Mouse (Mus musculus): ENCODE measurements around the gene Rnf10. TPM values are rescaled to one million over a fixed set of nuclear protein-coding genes. Genes with fewer than 3 reads are reported as not detected.

Gene Rnf10
- total RNA-seq, 2 experiments from 2014 or later, result 243 to 279 TPM

DNA sequence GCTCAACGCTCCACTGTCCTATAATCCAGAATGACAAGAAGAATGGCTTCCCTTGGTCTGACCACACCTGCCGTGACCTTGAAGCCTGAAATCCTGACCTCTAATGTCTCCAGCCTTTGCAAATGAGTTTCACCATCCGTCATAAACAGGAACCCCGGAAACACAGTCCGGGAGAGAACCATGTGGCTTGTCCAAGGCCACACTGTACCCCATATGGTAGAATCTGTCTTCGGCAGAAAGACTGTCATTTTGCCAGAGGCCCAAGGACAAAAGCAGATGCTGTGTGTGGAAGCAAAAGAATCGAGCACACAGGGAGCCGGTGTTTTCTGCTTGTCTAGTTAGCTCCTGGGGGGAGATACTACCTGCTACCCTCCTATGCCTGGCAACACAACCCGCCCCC is 60.2 kb downstream of the Rnf10 start:
- DNase-seq, result no peak
- intact Hi-C loops (cut with DNase I), result no loop called here

DNA sequence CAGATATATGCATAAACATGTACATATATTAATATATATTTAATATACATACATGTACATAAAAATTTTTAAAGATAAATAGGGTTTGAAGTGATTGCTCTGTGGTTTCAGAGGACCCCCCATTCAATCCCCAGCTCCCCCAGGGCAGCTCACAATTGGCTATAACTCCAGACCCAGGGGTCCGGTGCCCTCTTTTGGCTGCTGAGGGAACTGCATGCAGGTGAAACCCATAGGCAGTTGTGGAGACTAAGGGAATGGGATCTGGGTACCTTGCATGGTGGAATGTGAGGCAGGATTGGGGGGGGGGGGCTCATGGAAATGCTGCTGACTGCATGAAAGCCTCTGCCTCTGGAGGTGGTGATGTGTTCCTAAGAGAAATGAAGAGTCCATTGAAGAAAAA is 62.3 kb downstream of the Rnf10 start:
- no peak for DNase-seq
- intact Hi-C loops (cut with DNase I), result no loop called here

DNA sequence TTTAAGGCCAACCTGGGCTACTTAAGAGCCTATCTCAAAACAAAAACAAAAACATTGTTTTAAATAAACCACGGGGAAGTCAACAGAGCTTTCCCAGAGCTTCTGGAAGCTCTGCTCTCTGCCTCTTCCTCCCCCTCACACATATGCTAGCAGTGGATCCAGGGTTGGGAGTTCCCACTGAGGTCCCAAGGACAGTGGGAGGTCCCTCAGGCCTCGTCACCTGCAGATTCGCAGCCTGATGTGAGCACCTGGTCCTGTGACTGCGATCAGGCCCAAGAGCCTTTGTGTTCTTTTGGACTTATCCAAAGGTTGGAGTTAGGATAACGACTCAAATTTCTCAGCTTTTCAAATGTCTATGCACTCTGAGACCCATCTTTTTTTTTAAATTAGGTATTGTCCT is 64.1 kb downstream of the Rnf10 start:
- no peak for DNase-seq
- intact Hi-C loops (cut with DNase I), result no loop called here

DNA sequence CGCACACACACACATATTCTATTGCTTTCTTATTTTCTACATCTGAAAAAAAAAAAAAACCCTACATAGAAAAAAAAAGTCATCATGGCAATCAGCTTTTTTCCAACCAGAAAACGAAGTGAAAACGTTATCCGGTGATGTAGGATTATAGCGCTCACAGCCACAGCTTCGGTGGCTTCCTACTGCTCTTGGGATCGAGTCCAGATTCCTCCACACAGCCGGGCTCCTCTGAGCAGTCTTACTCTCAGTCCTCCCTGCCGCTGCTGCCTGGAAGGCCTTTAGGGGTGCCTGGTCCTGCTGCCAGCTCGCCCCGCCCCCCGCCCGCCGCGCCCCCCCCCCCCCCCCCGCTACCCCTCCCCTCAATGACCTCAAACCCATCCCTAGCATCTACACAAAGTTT is 64.8 kb downstream of the Rnf10 start:
- intact Hi-C loops (cut with DNase I), result no loop called here

DNA sequence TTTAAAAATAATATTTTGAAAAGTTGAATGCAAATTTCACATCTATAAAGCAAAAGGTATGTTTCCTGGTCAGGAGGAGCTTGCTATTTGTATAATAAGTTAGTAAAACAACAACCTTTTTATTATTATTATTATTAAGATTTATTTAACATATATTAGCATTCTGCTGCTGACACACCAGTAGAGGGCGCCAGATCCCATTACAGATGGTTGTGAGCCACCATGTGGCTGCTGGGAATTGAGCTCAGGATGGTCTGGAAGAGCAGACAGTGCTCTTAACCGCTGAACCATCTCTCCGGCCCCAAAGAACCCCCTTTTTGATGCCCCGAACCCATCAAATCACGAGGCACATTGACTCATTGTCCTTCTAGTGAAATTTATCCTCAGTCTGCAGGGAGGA is 65.5 kb downstream of the Rnf10 start:
- intact Hi-C loops (cut with DNase I), result no loop called here
- DNase-seq, result no peak

More for the DNA sequence above, 64.8 kb downstream of the Rnf10 start:
- no peak for DNase-seq

DNA sequence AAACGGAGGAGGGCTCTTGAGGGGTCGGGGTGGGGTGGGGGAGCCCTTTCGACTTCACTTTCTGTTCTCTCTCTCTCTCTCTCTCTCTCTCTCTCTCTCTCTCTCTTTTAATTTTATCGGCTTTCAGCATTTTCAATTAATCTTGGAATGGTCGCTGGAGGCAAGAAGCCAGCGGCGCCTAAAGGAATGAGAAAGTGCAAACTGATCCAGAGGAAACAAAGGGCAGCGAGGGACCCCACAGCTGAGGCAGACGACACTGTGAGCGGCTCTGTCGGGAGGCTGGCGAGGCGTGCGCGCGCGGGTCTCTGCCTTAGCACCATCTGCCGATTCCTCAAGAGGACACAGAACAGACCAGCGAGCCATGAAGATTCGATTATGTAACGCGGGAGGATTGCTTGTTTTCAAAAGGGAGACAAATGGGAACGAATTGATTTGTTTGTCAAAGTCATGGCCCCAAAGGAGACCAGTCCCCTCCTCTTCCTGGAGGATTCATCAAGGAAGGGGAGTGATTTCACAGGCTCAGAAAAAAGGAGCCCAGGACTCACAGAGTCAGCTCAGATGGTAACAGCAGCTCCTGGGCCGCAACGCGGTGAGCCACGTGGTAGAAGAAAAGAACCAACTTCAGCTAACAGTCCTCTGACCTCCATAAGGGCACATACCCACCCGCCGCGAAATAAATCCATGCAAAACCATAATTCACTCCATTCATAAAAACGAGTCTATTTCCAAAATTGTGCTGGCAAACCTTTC is 68.0 kb downstream of the Rnf10 start:
- intact Hi-C loops (cut with DNase I), result no loop called here
- peak; percentile 22 to 58 for DNase-seq

DNA sequence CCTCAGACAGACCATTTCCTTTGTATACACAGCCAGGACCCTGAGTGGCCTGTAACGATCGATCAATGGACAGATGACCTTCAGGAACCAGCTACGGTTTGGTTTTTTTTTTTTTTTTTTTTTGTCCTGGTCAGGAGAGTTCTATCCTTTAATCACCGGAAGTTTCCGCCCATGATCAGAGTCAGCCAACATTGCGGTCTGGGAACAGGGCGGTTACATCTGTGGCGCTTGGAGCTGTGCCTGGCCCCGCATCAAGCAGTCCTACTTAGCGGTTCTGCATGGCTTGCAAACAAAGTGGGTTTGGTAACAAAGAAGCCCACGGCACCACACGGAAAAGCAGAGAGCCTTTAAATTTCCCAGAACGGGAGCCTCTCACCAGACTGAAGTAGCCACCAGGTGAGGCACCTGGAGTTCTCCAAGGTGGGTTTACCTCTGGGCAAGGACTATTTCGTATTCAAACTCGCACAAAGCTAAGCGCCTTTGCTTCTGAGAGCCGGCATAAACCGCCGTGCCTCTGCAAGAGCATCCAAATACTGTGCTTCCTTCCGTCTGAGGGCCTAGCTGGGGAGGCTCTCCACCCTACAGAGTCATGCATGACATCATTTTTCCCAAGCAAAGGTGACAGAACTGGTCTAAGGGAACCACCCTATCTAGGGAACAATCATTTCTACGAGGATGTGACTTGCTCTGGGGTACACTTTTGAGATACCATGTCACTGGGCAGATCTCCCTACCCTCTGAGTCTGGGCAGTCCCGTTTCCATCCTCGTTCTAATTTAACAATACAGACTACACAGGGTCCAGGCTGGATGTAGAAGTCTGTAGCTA is 68.8 kb downstream of the Rnf10 start:
- peak in 1 of 2 experiments; percentile 21 for DNase-seq
- intact Hi-C loops (cut with DNase I), result no loop called here

DNA sequence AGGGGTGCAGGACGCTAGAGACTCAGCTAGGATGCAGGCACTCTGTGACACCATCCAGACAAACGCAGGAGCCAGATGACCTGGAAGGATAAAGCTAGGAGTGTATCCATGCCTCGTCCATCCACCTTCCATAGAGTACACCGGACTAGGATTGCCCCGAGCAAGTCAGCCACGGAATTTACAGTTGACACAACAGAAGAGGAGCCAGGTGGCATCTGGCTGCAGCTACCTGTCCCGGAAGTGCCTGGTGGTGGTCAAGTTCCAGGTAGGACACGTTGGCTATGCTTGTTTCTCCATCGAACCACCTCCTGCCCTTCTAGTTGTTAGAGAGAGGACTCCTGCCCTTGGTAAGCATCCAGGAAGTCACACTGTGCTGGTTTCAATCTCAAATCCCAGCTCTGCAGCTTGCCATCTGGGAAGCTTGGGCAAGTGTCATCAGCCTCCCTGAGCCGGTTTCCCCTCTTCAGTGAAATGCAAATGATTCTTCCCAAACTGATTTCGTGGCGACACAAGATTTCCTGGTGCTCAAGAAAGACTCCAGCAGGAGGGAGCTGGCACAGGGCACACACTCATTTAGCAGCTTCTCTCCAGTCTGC is 78.0 kb downstream of the Rnf10 start:
- no peak for DNase-seq
- intact Hi-C loops (cut with DNase I), result no loop called here

DNA sequence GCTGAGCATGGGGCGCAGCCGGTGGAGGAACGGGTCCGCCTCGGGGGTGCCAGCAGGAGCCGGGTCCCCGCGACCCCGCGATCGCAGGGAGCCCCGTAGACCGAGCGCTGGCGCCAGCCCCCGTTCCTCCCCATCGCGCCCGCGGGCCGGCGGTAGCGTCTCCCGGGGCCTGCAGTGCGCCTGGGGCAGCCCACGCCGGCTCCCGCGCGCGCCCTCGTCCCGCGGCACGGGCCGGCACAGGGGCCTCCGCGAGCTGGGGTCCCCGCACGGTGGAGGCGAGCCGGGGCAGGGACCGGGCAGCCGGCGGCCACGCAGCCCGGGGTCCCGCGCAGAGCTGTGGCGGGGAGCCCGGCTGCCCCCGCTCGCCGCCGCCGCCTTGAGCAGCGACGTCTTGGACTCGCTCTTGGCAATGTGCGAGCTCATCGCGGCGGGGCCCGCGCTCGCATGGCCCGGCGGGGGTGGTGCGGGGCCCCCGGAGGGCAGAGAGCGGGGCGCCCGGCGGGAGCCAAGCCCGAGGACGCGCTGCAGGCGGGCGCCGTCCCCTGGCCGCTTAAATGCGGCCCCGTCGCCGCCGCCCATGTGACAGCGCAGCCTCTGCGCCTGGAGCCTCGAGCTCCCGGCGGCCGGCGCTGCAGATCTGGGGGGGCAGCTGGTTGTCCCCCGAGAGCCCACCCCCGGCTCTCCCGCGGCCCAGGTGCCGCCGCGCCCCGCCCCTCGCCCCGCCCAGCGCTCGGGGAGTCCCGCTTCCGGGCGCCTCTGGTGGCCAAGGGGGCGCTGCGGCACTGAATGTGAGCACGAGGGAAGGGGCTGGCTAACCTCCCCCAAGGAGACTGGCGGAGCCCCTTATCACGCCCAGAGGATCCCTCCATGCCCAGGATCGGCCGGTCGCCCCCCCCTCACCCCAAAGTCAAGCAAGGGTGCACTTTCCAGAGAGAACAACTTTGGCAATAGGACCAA is 78.8 kb downstream of the Rnf10 start, which contains the start of gene Cabp1:
Gene Cabp1, minus strand, starts transcription at position 713 of the 957 bp plus-strand sequence.
- no peak for DNase-seq
- intact Hi-C loops (cut with DNase I), result no loop called here

DNA sequence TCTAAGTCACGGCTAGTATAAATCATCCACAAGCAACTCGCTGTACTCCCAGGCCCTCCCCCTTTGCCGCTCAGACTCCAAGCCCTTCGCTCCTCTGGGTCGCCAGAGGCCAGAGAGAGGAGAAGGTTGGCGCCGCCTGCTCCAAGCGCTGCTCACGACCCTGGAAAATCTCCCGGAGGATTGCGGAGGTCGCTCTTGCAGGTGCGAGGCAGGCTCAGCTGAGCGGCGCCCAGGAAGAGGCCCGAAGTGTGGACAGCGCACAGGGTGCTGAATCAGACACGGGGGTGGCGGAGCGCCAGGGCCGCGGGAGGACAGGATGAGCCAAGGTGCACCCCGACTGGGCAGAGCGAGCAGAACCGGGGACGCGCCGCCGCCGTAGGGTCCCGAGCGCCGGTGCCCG is 79.5 kb downstream of the Rnf10 start:
- intact Hi-C loops (cut with DNase I), result no loop called here
- DNase-seq, result peak; percentile 43 to 53

DNA sequence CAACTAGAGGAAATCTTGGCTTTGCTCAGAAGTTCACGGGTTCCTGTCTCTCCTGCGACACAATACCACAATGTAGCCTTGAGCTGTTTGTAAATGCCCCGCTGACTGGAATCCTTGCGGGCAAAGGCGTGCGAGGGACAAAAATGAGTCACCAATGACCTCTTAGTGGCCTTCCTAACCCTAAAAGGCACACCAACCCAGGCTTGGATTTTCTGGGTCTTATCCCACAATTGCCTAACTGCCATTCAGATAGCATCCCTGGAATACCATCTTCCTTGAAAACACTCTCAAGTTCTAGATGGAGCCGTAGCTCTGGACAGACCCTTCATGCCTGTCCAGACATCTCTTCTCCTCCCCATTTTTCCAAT is 79.9 kb downstream of the Rnf10 start:
- intact Hi-C loops (cut with DNase I), result no loop called here

DNA sequence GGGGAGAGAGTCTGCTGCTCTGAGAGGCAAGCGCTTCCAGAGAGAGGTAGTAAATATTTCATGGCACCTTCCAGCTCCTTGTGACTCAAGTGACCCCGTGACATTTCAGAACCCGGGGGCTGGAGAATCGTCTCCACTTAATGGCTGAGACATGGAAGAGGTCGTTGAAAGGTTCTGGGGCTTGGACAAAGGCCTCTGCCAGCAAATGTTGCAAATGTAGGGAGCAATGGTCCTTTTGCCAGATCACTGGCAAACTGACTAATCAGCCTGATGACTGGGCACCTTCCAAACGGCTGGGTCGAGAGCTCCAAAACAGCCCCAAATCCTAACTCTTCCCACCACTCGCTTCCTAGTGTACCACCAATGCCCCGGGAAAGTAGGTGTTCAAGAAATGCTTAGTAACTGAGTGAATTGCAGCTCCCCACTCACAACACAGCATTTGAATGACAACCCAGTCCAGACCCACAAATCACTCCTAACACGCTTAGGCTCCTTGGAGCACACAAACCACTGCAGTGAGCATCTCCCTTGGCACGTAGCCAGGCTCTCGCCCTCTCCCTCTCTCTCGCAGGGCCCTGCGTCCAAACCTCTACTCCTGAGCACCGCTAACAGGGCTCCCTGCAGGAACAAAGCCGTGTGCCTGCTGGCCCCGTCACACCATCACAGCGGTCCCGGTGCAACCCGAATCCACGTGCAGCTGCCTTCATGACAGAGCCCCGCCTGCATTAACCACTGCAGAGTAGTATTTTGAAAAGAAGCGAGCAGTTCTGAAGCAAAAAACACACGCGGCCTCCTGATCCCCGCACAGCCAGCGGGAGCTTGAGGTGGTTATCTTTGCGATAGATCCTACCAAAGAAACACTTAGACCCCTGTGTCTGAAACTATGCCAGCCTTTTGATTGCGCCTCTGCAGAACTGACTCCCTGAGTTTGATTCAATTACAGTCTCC is 80.5 kb downstream of the Rnf10 start:
- intact Hi-C loops (cut with DNase I), result no loop called here
- no peak for DNase-seq

More for the DNA sequence above, 79.9 kb downstream of the Rnf10 start:
- DNase-seq, result no peak

Other genes with a start within 250 kb of the Rnf10 start
- gene Gm10401, start 174.6 kb downstream of the Rnf10 start, total RNA-seq (2021), result not detected
- gene Acads, start 153.6 kb downstream of the Rnf10 start, total RNA-seq (2021), result 10 to 100 TPM; 68.8 to 71.7 TPM
- gene Unc119b, start 137.9 kb downstream of the Rnf10 start, total RNA-seq (2021), result 1 to 10 TPM; 8.5 to 9.0 TPM
- gene Mlec, start 114.7 kb downstream of the Rnf10 start, total RNA-seq (2021), result 100 to 1,000 TPM; 163 to 241 TPM
- 1 to 10 TPM; 1.3 to 1.4 TPM for gene Cabp1, start 78.5 kb downstream of the Rnf10 start, total RNA-seq (2021)
- gene Pop5, start 37.1 kb downstream of the Rnf10 start, total RNA-seq (2021), result 10 to 100 TPM; 27.9 to 28.2 TPM
- 10 to 100 TPM; 86.7 to 87.0 TPM for gene Coq5, start 6.8 kb upstream of the Rnf10 start, total RNA-seq (2021)
- 10 to 100 TPM; 51.5 to 76.5 TPM for gene Dynll1, start 28.1 kb upstream of the Rnf10 start, total RNA-seq (2021)
- 10 to 100 TPM; 10.7 to 11.0 TPM for gene Srsf9, start 54.3 kb upstream of the Rnf10 start, total RNA-seq (2021)
- 10 to 100 TPM; 22.0 to 22.2 TPM for gene Gatc, start 68.3 kb upstream of the Rnf10 start, total RNA-seq (2021)
- gene Triap1, start 68.3 kb upstream of the Rnf10 start, total RNA-seq (2021), result 10 to 100 TPM; 16.5 to 19.4 TPM
- gene Cox6a1, start 76.1 kb upstream of the Rnf10 start, total RNA-seq (2021), result 10 to 100 TPM; 49.7 to 56.1 TPM
- under 1 TPM; 0.36 to 0.49 TPM for gene Msi1, start 156.7 kb upstream of the Rnf10 start, total RNA-seq (2021)
- gene Pla2g1b, start 193.4 kb upstream of the Rnf10 start, total RNA-seq (2021), result not detected
- 10 to 100 TPM; 11.2 to 12.2 TPM for gene Sirt4, start 211.8 kb upstream of the Rnf10 start, total RNA-seq (2021)
- 10 to 100 TPM; 78.1 to 80.7 TPM for gene Pxn, start 233.8 kb upstream of the Rnf10 start, total RNA-seq (2021)

All from gastrocnemius, postnatal 36 days (tissue).